Mouse (Mus musculus) gastrocnemius, postnatal 4 days (tissue): ENCODE data around the gene Mrps18c. TPM values are rescaled to one million over a fixed set of nuclear protein-coding genes. Genes with fewer than 3 reads are reported as not detected.

Experiments used
- DNase-seq, 2 experiments: peaks; one replicate each; pipeline ENCODE4 v3.0.0; 2021 to 2022; ENCODE audit warnings: low spot score in 2 of 2, mixed read lengths in 2 of 2
- total RNA-seq, 2 experiments: library from RNA; stranded (reverse); gene quantifications; 2 replicates each; pipeline ENCODE4 v1.2.3; 2021

Mrps18c gene
- total RNA-seq, 2 experiments from 2014 or later = 67.9 to 81.1 TPM

- DNase-seq = no peak
Measured at GRCm38 (mm10) chr5:100822826-100823225, 24.4 kb downstream of the Mrps18c start.

- no peak for DNase-seq
Measured at GRCm38 (mm10) chr5:100825975-100826374, 27.5 kb downstream of the Mrps18c start.

GRCm38 (mm10) chr5:100826531-100826930 is 28.1 kb downstream of the Mrps18c start:
- no peak for DNase-seq

- no peak for DNase-seq
Measured at GRCm38 (mm10) chr5:100828701-100829100, 30.3 kb downstream of the Mrps18c start.

- DNase-seq = no peak
Measured at GRCm38 (mm10) chr5:100832680-100833079, 34.3 kb downstream of the Mrps18c start.

GRCm38 (mm10) chr5:100833841-100834240 is 35.4 kb downstream of the Mrps18c start:
- DNase-seq = no peak

GRCm38 (mm10) chr5:100835862-100836538 is 37.6 kb downstream of the Mrps18c start:
- no peak for DNase-seq

GRCm38 (mm10) chr5:100837907-100838306 is 39.5 kb downstream of the Mrps18c start:
- DNase-seq = no peak

GRCm38 (mm10) chr5:100844485-100844884 is 46.1 kb downstream of the Mrps18c start:
- DNase-seq = no peak

GRCm38 (mm10) chr5:100845485-100845847 is 47.0 kb downstream of the Mrps18c start, which contains the start of gene Gpat3:
Gpat3 (plus strand) TSS chr5:100845713.
- peak in 1 of 2 experiments; percentile 12 for DNase-seq

- DNase-seq = peak; percentile 32 to 60
Measured at GRCm38 (mm10) chr5:100845848-100846598, 47.6 kb downstream of the Mrps18c start.

GRCm38 (mm10) chr5:100846599-100846920 is 48.1 kb downstream of the Mrps18c start:
- no peak for DNase-seq

- DNase-seq = no peak
Measured at GRCm38 (mm10) chr5:100847143-100847542, 48.7 kb downstream of the Mrps18c start.

- DNase-seq = no peak
Measured at GRCm38 (mm10) chr5:100853963-100854362, 55.5 kb downstream of the Mrps18c start.

Other genes with a start within 250 kb of the Mrps18c start
- 1 to 10 TPM; 2.3 to 7.1 TPM for gene Plac8, start 226.4 kb upstream of the Mrps18c start, total RNA-seq
- gene Coq2, start 123.5 kb upstream of the Mrps18c start, total RNA-seq = 10 to 100 TPM; 38.3 to 39.9 TPM
- gene Hpse, start 78.9 kb upstream of the Mrps18c start, total RNA-seq = 1 to 10 TPM; 2.2 to 2.4 TPM
- 1 to 10 TPM; 5.5 to 7.0 TPM for gene Helq, start within 50 bp of the Mrps18c start, total RNA-seq
- gene Abraxas1, start 22.3 kb downstream of the Mrps18c start, total RNA-seq = 10 to 100 TPM in 1 of 2 experiments, 1 to 10 TPM in 1; 9.1 to 11.4 TPM
- 10 to 100 TPM in 1 of 2 experiments, 1 to 10 TPM in 1; 5.4 to 11.6 TPM for gene Gpat3, start 47.1 kb downstream of the Mrps18c start, total RNA-seq